Mouse (Mus musculus): Measurements from ENCODE around the gene Tmf1.

GRCm38 (mm10) chr6:97200437-97200836 is 21.5 kb upstream of the Tmf1 start:
- no peak for TF ChIP-seq CTCF (IDR thresholded peaks at IDR 0.05; ENCODE audit: control insufficient read depth, insufficient read depth, insufficient replicate concordance, low read depth, low read length)
- no peak for TF ChIP-seq POLR2A (IDR thresholded peaks at IDR 0.05; ENCODE audit: control insufficient read depth, low read depth, low read length)

Measured in testis, adult 2 months (tissue).